ENCODE assay signal across 24 mouse cellular contexts in genomic region chr3:27348462-27348861, GRCm38 (mm10). TPM values are rescaled to one million over a fixed set of nuclear protein-coding genes. Genes with fewer than 3 reads are reported as not detected.
DNase-seq lines count a peak whose midpoint lies in the region; ATAC-seq and TF ChIP-seq lines count a peak whose summit lies in the region.
"Had no signal": no experiment of that assay in that cellular context is flagged by ENCODE, and none has a peak within 500 bp of the region (broad histone marks: within the 10 kb centered on the region; RNA-seq: fewer than 3 reads in every experiment).

No protein-coding gene starts in this region.

- H3K4me3 ChIP-seq in forebrain, postnatal 0 days (ENCODE audit: low read depth, low read length) = no peak overlapping the region
- no peak overlapping the region for H3K4me3 ChIP-seq in forebrain, embryonic 11.5 days (ENCODE audit: low read depth, low read length)
- no peak overlapping the region for H3K4me3 ChIP-seq in left cerebral cortex, adult 2 months
- H3K4me3 ChIP-seq: embryonic facial prominence, embryonic 15.5 days; forebrain, embryonic 12.5 days; kidney, embryonic 15.5 days; liver, embryonic 13.5 days; lung, embryonic 15.5 days; midbrain, embryonic 13.5 days had no signal

- no peak overlapping the region for H3K27ac ChIP-seq in forebrain, postnatal 0 days (ENCODE audit: low read depth, low read length)
- no peak overlapping the region for H3K27ac ChIP-seq in forebrain, embryonic 11.5 days (ENCODE audit: low read depth, low read length)
- H3K27ac ChIP-seq in left cerebral cortex, adult 2 months = no peak overlapping the region
- H3K27ac ChIP-seq: embryonic facial prominence, embryonic 15.5 days; forebrain, embryonic 12.5 days; kidney, embryonic 15.5 days; liver, embryonic 13.5 days; lung, embryonic 15.5 days; midbrain, embryonic 13.5 days had no signal

- WGBS in forebrain, postnatal 0 days = 49% methylated on average over 5 of the region's 5 CpGs
- 84% methylated on average over 5 of the region's 5 CpGs for WGBS in forebrain, embryonic 11.5 days

- intact Hi-C loops in left cerebral cortex, adult 2 months (cut with DNase I) = no loop called here

- H3K9ac ChIP-seq in forebrain, postnatal 0 days = no peak overlapping the region
- no peak overlapping the region for H3K9ac ChIP-seq in forebrain, embryonic 11.5 days (ENCODE audit: low read length)
- H3K9ac ChIP-seq: embryonic facial prominence, embryonic 15.5 days; forebrain, embryonic 12.5 days; kidney, embryonic 15.5 days; liver, embryonic 13.5 days; lung, embryonic 15.5 days; midbrain, embryonic 13.5 days had no signal

- no peak overlapping the region for H3K4me2 ChIP-seq in forebrain, postnatal 0 days (ENCODE audit: low read depth)
- no peak overlapping the region for H3K4me2 ChIP-seq in forebrain, embryonic 11.5 days (ENCODE audit: low read depth, low read length, severe bottlenecking)
- H3K4me2 ChIP-seq: embryonic facial prominence, embryonic 15.5 days; forebrain, embryonic 12.5 days; kidney, embryonic 15.5 days; liver, embryonic 13.5 days; lung, embryonic 15.5 days; midbrain, embryonic 13.5 days had no signal

- H3K36me3 ChIP-seq in forebrain, postnatal 0 days (ENCODE audit: insufficient read depth) = no peaks in the 10 kb centered on the region
- H3K36me3 ChIP-seq in forebrain, embryonic 11.5 days (ENCODE audit: control insufficient read depth, insufficient read depth, low read length) = no peaks in the 10 kb centered on the region
- H3K36me3 ChIP-seq: embryonic facial prominence, embryonic 15.5 days; forebrain, embryonic 12.5 days; kidney, embryonic 15.5 days; liver, embryonic 13.5 days; lung, embryonic 15.5 days; midbrain, embryonic 13.5 days had no signal

- H3K9me3 ChIP-seq in forebrain, postnatal 0 days (ENCODE audit: low read length) = no peaks in the 10 kb centered on the region
- H3K9me3 ChIP-seq in forebrain, embryonic 11.5 days (ENCODE audit: control insufficient read depth, low read length) = no peaks in the 10 kb centered on the region
- H3K9me3 ChIP-seq: embryonic facial prominence, embryonic 15.5 days; forebrain, embryonic 12.5 days; kidney, embryonic 15.5 days; liver, embryonic 13.5 days; lung, embryonic 15.5 days; midbrain, embryonic 13.5 days had no signal

- no peaks in the 10 kb centered on the region for H3K4me1 ChIP-seq in forebrain, postnatal 0 days (ENCODE audit: insufficient read depth)
- H3K4me1 ChIP-seq in forebrain, embryonic 11.5 days (replicated peaks; ENCODE audit: control insufficient read depth, insufficient read depth, low read length) = no peaks in the 10 kb centered on the region
- H3K4me1 ChIP-seq: embryonic facial prominence, embryonic 15.5 days; forebrain, embryonic 12.5 days; kidney, embryonic 15.5 days; liver, embryonic 13.5 days had no signal

- peak; percentile 47 for DNase-seq in forebrain, postnatal 0 days
- DNase-seq in forebrain, embryonic 11.5 days (ENCODE audit: low spot score) = no peak
- peak; percentile 17 to 24 for DNase-seq in left cerebral cortex, adult 2 months (ENCODE audit: extremely low spot score in 1 of 2, low spot score in 2 of 2)
- no peak for DNase-seq in left cerebral cortex, adult 8-10 months (ENCODE audit: low spot score in 2 of 2)
- peak; percentile 79 to 95 for DNase-seq in layer of hippocampus, adult 18-20 months (ENCODE audit: low spot score in 2 of 2)
- DNase-seq in retina, postnatal 1 day = peak; percentile 67
- no peak for DNase-seq in adipocyte (ENCODE audit: low spot score)
- DNase-seq: adrenal gland, postnatal 14 days; cerebellum, adult 8-10 months; heart, adult 18-20 months; liver, embryonic 13.5 days; thymus, postnatal 4 days had no signal

- ATAC-seq in forebrain, postnatal 0 days = peak; percentile 67
- ATAC-seq in forebrain, embryonic 11.5 days (replicated peaks; ENCODE audit: low FRiP score) = no peak
- ATAC-seq: intestine, embryonic 16.5 days; midbrain, embryonic 13.5 days had no signal

- no peak for TF ChIP-seq CTCF in forebrain, postnatal 0 days (IDR thresholded peaks at IDR 0.05; ENCODE audit: low read depth)
- TF ChIP-seq CTCF in left cerebral cortex, adult 2 months (IDR thresholded peaks at IDR 0.05) = no peak

- no peaks in the 10 kb centered on the region for H3K27me3 ChIP-seq in forebrain, postnatal 0 days (ENCODE audit: insufficient read depth, low read length)
- no peaks in the 10 kb centered on the region for H3K27me3 ChIP-seq in forebrain, embryonic 11.5 days (ENCODE audit: control insufficient read depth, insufficient read depth, low read length)
- H3K27me3 ChIP-seq: embryonic facial prominence, embryonic 15.5 days; forebrain, embryonic 12.5 days; kidney, embryonic 15.5 days; liver, embryonic 13.5 days; lung, embryonic 15.5 days; midbrain, embryonic 13.5 days had no signal

RNA-seq across cellular contexts. Expression of gene Ghsr, which starts 22.7 kb away (rescaled TPM):
- 0.23 and 0.33 TPM in 2 replicates for total RNA-seq in forebrain, postnatal 0 days (2014; rRNA removed)
- polyA plus RNA-seq in forebrain, postnatal 0 days (2015; fragmentation: Nextera tagmentation; extraction: Ambion mirVana) = 0.04 and 0.15 TPM in 2 replicates
- not detected in 2 replicates for polyA plus RNA-seq in forebrain, embryonic 11.5 days (2014; fragmentation: Nextera tagmentation; extraction: Ambion mirVana)
- under 1 TPM in 1 of 2 experiments, not detected in 1; 0.18 TPM for total RNA-seq in left cerebral cortex, adult 2 months (2021)
- under 1 TPM in 2 of 4 experiments, not detected in 2; 0.16 to 0.24 TPM for total RNA-seq in left cerebral cortex, adult 8-10 months (2022)
- 1 to 10 TPM; 1.4 to 1.7 TPM for total RNA-seq in layer of hippocampus, adult 18-20 months (2021)
- total RNA-seq: adrenal gland, postnatal 14 days; gastrocnemius, adult 8-10 months; heart, adult 18-20 months; hematopoietic stem cell, adult 5-6 weeks; megakaryocyte progenitor cell, adult 5-6 weeks had no signal
- polyA plus RNA-seq: embryonic facial prominence, embryonic 15.5 days; forebrain, embryonic 12.5 days; heart, embryonic 14.5 days; intestine, embryonic 16.5 days; kidney, embryonic 15.5 days; large intestine, adult 2 months; limb, embryonic 11.5 days; liver, embryonic 13.5 days; lung, embryonic 15.5 days had no signal

RNA-seq across cellular contexts. Expression of gene Tnfsf10, which starts 31.6 kb away (rescaled TPM):
- 0.69 and 0.76 TPM in 2 replicates for total RNA-seq in forebrain, postnatal 0 days (2014; rRNA removed)
- 0.19 and 0.38 TPM in 2 replicates for polyA plus RNA-seq in forebrain, postnatal 0 days (2015; fragmentation: Nextera tagmentation; extraction: Ambion mirVana)
- polyA plus RNA-seq in forebrain, embryonic 11.5 days (2014; fragmentation: Nextera tagmentation; extraction: Ambion mirVana) = not detected in 2 replicates
- total RNA-seq in left cerebral cortex, adult 2 months (2021) = 1 to 10 TPM; 1.3 to 2.4 TPM
- total RNA-seq in left cerebral cortex, adult 8-10 months (2022) = 1 to 10 TPM; 1.6 to 4.4 (median 1.6) TPM
- under 1 TPM; 0.63 to 0.72 TPM for total RNA-seq in layer of hippocampus, adult 18-20 months (2021)
- polyA plus RNA-seq: forebrain, embryonic 12.5 days had no signal

Comparison
In these comparisons a context has a peak if more than half of its experiments do, and no peak if none do; other contexts are left out.
1. DNase-seq: peak in forebrain, postnatal 0 days (single experiment), left cerebral cortex, adult 2 months (2 of 2), layer of hippocampus, adult 18-20 months (2 of 2) and retina, postnatal 1 day (single experiment); none in forebrain, embryonic 11.5 days (single experiment), left cerebral cortex, adult 8-10 months (0 of 2) and adipocyte (single experiment).